Mouse (Mus musculus): ENCODE results near the gene Ppp1r32. TPM values are rescaled to one million over a fixed set of nuclear protein-coding genes. Genes with fewer than 3 reads are reported as not detected.

The Ppp1r32 gene
- total RNA-seq, 2 experiments from 2014 or later, result 2.4 to 3.0 TPM

DNA sequence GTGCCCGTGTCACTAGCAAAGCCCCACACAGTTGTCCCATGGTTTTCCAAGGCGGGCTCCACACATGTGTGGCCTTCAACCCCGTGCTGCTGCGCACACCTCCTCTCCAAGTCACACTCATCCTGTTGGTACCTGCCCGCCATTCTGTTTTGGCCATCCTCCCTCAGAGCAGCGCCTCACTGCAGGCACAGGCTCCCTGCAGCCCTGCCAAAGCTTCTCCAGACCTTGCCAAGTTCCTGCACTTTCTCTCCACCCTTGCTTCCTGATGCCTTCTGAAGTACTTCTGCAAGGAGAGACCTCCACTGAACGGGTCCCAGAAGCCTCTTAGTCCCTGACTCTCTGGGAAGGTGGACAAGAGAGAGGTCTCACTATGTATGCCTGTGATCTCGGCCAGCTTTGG, 53.4 kb downstream of the Ppp1r32 start:
- TF ChIP-seq CTCF (conservative IDR thresholded peaks at IDR 0.05), result no peak
- DNase-seq (ENCODE audit: low spot score in 2 of 2), result no peak
- H3K27ac ChIP-seq, result 0 out of 2 replicates have a peak overlapping the region, but pooled peaks have one; percentile 7
- no peak overlapping the region for H3K4me3 ChIP-seq

DNA sequence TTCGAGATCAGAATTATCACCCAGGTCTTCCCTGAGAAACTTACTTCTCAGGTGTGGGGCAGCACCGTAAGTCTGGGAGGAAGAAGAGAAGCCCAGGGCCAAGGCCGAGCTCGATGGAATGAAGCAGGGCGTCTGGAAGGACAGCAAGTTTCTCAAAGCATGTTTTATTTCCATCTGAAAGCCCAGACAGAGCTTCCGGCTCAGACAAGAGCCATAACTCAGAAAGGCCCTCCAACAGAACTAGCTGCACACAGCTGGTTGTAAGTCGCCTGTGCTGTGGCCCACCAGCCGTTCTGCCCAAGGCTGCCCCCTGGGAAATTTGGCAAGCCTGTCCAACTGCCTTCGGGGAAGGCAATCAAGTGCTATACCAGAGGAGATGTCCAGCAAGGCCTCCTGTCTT, 55.3 kb downstream of the Ppp1r32 start:
- H3K4me3 ChIP-seq, result no peak overlapping the region
- DNase-seq (ENCODE audit: low spot score in 2 of 2), result no peak
- H3K27ac ChIP-seq, result no peak overlapping the region
- no peak for TF ChIP-seq CTCF (conservative IDR thresholded peaks at IDR 0.05)

DNA sequence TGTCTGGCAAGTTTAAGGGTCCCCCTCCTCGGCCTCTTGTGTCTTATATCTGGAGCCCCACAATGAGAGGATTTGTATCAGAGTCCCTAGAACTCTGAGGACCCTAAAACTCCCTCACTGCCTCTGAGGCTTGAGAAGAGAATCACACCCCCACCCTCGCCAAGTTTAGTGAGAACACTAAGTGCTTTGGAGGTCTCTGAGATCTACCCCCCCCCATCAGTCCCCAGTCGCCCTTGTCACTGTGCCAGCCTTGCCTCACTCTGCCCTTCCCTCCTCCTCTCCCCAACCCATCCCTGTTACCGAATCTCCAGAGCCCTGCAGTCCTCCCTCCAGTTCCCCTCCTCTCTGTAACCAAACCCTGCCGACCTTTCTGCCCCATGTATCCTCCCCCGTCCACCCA, 55.9 kb downstream of the Ppp1r32 start:
- TF ChIP-seq CTCF (conservative IDR thresholded peaks at IDR 0.05), result no peak
- Histone ChIP-seq H3K4me3 (no peak overlapping the region), H3K27ac (no peak overlapping the region)
- no peak for DNase-seq (ENCODE audit: low spot score in 2 of 2)

DNA sequence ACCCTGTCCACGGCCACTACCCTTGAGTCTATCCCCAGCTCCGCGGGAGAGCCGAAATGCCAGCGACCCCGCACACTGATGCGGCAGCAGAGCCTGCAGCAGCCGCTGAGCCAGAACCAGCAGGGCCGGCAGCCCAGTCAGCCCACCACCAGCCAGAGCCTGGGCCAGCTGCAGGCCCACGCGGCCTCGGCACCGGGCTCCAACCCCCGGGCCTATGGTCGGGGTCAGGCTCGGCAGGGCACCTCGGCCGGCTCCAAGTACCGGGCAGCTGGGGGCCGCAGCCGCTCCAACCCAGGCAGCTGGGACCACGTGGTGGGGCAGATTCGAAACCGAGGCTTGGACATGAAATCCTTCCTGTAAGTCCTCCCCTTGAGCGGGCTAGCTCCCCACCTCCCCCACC, 56.4 kb downstream of the Ppp1r32 start:
- H3K27ac ChIP-seq, result peak overlapping the region; percentile 32; the same call in 1 of the 2 replicates
- no peak for DNase-seq (ENCODE audit: low spot score in 2 of 2)
- TF ChIP-seq CTCF (conservative IDR thresholded peaks at IDR 0.05), result no peak
- H3K4me3 ChIP-seq, result no peak overlapping the region

DNA sequence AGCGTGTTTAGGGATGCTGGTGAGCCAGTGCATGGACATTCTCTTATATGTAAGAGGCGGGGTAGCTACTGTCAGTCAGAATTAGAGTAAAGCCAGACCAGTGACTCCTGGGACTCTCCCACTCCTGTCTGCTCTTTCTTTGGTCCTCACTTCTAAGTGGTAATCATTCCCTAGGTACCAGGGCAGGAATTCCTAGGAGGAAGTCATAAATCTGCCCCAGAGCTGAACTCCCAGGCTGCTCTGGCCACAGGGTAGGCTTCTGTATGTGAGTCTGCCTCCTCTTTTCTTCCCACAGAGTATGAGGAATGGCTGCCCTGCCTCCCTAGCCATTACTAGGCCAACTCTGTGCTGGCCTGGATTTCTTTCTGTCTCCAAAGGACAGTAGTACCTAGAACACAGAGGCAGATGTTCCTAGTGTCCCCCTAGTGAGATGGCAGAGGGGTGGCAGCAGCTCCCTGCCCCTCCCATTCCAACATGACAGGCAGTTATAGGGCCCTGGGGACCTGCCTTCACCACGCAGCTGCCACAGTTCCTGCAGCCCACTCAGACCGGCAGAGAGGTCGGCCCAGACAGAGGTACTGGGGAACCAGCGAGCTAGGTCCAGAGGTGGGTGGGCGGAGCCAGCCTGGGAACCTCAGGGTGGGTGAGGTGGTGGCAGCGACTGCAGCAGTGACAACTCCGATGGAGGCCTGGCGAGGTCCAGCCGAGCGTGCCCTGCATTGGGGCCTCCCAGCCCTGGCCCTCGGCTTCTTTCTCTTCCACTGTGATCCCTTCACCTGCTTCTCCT, 57.1 kb downstream of the Ppp1r32 start:
- no peak for TF ChIP-seq CTCF (conservative IDR thresholded peaks at IDR 0.05)
- H3K4me3 ChIP-seq, result no peak overlapping the region
- peak overlapping the region; percentile 32; the same call in 1 of the 2 replicates for H3K27ac ChIP-seq
- DNase-seq (ENCODE audit: low spot score in 2 of 2), result no peak

DNA sequence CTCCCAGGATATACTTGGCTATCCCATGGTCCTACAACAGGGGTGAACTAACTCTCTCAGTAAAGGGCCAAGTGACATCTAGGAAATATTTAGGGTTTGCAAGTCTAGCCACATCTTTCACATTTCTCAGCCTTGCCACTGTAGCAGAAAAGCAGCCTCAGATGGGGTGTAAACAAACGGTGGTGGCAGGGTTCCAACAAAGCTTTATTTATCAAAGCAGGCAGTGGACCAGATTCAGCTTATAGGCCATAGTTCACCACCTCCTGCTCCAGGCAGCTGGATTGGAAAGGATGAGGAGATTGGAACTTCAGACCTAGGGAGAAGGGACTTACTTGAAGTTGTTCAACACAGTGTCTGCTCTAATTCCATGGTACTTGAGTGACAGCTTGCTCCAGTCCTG, 58.0 kb downstream of the Ppp1r32 start:
- H3K4me3 ChIP-seq, result no peak overlapping the region
- no peak overlapping the region for H3K27ac ChIP-seq
- DNase-seq (ENCODE audit: low spot score in 2 of 2), result no peak
- TF ChIP-seq CTCF (conservative IDR thresholded peaks at IDR 0.05), result no peak

Other genes starting within 250 kb of the Ppp1r32 start
- 10 to 100 TPM; 27.0 to 27.8 TPM for gene Myrf, start 242.2 kb downstream of the Ppp1r32 start, total RNA-seq (2021)
- 100 to 1,000 TPM; 130 to 131 TPM for gene Dagla, start 178.1 kb downstream of the Ppp1r32 start, total RNA-seq (2021)
- gene Syt7, start 93.8 kb downstream of the Ppp1r32 start, total RNA-seq (2021), result 100 to 1,000 TPM; 315 to 321 TPM
- 10 to 100 TPM; 83.9 to 84.6 TPM for gene Lrrc10b, start 25.5 kb downstream of the Ppp1r32 start, total RNA-seq (2021)
- gene Cpsf7, start 42.3 kb upstream of the Ppp1r32 start, total RNA-seq (2021), result 10 to 100 TPM; 80.9 to 81.7 TPM
- gene Sdhaf2, start 43.2 kb upstream of the Ppp1r32 start, total RNA-seq (2021), result 10 to 100 TPM; 53.4 to 63.0 TPM
- 10 to 100 TPM; 10.8 to 11.4 TPM for gene Tmem216, start 73.3 kb upstream of the Ppp1r32 start, total RNA-seq (2021)
- 10 to 100 TPM in 1 of 2 experiments, 1 to 10 TPM in 1; 9.1 to 11.1 TPM for gene Cyb561a3, start 94.2 kb upstream of the Ppp1r32 start, total RNA-seq (2021)
- 10 to 100 TPM; 12.2 to 12.8 TPM for gene Tmem138, start 94.4 kb upstream of the Ppp1r32 start, total RNA-seq (2021)
- 100 to 1,000 TPM; 194 to 210 TPM for gene Ddb1, start 122.4 kb upstream of the Ppp1r32 start, total RNA-seq (2021)
- 10 to 100 TPM; 16.5 to 19.1 TPM for gene Tkfc, start 122.7 kb upstream of the Ppp1r32 start, total RNA-seq (2021)
- gene Vwce, start 151.3 kb upstream of the Ppp1r32 start, total RNA-seq (2021), result under 1 TPM; 0.39 to 0.72 TPM
- gene Pga5, start 195.1 kb upstream of the Ppp1r32 start, total RNA-seq (2021), result not detected
- gene Vps37c, start 205.8 kb upstream of the Ppp1r32 start, total RNA-seq (2021), result 10 to 100 TPM; 21.7 to 22.4 TPM